Mouse (Mus musculus) bone marrow macrophage, adult 2 months (primary cell): ENCODE results near the gene 1810009A15Rik.

Experiments used
- CTCF ChIP-seq: IDR thresholded peaks from 2 replicates; pipeline ENCODE4 v1.5.1; 2012; ENCODE audit warnings: low read depth, mild to moderate bottlenecking, low read length, moderate library complexity
- POLR2A ChIP-seq: IDR thresholded peaks from 2 replicates; pipeline ENCODE4 v1.6.1; 2012; ENCODE audit warnings: mild to moderate bottlenecking, low read depth, low read length, borderline replicate concordance

DNA sequence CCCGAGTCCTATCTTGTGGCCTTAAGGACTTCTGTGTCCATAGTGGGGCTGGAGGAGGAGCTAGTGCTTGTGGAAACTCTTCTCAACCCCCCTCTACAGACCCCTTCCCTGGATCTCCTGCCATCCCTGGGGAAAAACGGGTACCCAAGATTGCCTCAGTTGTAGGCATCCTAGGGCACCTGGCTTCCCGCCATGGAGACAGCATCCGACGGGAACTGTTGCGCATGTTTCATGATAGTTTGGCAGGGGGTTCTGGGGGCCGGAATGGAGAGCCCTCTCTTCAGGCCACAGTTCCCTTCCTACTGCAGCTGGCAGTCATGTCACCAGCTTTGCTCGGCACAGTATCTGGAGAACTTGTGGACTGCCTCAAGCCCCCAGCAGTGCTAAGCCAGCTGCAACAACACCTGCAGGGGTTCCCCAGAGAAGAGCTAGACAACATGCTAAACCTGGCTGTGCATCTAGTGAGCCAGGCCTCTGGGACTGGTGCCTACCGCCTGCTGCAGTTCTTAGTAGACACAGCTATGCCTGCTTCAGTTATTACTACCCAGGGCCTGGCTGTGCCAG is 6.8 kb downstream of the 1810009A15Rik start:
- TF ChIP-seq POLR2A (no peak), CTCF (no peak)
